Mouse (Mus musculus) kidney, adult 8-10 months (tissue): ENCODE data around the gene Cd59b.
"Not testable (repeated sequence)": the region's sequence is repeated elsewhere in the genome, so short reads cannot be mapped to it uniquely, and the experiment has no call there.

Experiments
- DNase-seq, 2 experiments: peaks; one replicate each; pipeline ENCODE4 v3.0.0; 2022

Cd59b gene

DNA sequence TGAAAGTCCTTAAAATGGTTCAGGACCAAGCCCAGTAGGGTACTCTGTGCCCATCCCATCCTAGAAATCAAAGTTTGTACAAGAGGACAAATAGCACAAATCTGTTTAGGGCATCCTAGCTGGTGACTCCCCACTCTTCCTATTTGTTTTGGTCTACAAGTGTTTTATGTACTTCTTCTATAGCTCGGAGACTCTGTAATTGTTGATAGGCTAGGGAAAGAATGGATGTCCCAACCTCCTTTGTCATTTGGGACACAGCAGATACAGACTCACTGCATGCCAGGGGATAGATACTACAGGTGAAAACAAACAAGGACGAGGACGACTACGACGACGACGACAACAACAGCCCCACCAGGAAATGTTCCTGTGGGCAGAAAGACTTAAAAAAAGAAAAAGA is 1.2 kb upstream of the Cd59b start, which contains the start of gene Gm10799:
TSS of gene Gm10799 (minus strand) at position 101 of the 400 bp plus-strand sequence.
- DNase-seq: not testable (repeated sequence)

DNA sequence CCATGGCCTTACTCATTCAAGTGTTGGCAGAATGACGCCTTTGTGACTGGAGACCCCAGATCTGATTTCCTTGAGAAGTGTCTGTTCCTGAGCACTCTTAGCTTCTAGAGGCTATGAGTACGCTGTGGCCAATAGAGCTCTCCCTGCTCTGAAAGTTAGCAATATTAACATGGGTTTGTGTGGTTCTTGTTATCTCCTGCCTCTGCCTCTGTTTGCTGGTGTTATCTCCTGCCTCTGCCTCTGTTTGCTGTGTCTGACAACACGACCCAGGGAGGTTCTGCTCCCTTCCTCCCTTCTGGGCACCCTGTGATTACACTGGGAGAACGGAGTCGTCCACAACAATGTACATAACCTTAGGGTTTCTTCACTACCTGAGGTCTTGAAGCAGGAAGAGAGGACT is 8.6 kb downstream of the Cd59b start:
- not testable (repeated sequence) for DNase-seq

DNA sequence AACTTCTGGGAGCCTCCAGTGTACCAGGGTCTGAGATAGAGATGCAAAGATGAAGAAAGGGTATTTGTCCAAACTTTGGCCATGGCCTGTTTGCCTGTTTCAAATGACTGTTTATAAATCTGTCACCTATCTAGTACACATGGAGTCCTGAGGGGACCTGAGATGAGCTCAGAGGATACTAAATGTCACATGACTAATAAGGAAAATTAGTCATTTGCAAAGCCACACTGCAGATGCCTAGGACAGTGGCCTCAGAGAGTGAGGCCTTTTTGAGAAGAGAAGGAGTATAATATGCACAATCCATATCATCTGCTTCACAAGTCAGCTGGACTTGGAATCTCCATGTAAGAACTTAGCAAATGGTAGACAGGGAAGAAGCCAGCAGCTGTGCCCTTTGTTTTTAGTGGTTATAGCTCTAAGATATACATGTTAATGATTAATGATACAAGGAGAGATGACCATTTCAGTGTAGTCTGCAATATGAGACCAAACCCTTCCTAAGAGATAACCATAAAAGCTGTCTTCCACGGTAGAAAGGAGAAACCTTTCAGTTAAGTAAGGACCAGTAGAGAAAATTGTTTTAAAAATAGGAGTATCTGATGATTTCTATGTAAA is 11.9 kb downstream of the Cd59b start:
- DNase-seq: not testable (repeated sequence)

GRCm38 (mm10) chr2:104082474-104082873 is 12.8 kb downstream of the Cd59b start:
- no peak for DNase-seq

DNA sequence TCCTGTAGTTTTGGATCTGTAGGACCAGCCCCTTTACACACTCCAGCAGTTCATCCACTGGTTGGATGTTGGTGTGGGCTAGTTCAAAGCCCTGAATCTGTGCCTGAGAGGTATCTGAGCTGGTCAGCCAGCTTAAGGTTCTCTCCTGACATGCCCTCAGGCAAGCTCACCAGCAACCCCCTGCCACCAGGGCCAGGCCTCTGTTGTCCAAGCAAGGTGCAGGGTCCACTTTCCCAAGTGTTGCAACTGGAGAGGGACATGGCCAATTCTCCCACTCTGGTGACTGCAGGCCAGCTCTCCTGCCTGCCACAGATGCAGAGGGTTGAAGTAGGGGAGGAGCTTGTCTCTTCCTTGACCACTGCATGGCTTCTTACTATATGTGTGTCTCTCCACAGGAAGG is 14.4 kb downstream of the Cd59b start:
- DNase-seq: not testable (repeated sequence)

DNA sequence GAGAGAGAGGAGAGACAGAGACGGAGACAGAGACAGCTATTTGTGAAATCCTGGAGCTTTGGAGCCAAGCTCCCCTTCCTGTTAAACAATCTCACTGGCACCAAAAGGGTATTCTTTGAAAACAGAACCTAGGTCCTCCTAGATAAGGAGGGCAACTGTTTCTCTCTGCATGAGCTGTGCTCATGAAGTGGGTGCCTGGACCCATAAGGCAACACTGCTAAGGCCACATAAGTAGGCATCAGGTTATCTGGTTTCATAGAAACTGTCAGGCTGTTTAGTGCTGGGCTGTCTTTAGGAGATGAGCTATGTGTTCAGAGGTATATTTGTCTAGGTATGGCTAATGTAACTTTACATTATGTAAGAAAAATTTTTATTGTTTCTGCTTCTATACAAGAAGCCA is 17.9 kb downstream of the Cd59b start:
- not testable (repeated sequence) for DNase-seq

GRCm38 (mm10) chr2:104093305-104093704 is 23.7 kb downstream of the Cd59b start:
- DNase-seq: no peak

DNA sequence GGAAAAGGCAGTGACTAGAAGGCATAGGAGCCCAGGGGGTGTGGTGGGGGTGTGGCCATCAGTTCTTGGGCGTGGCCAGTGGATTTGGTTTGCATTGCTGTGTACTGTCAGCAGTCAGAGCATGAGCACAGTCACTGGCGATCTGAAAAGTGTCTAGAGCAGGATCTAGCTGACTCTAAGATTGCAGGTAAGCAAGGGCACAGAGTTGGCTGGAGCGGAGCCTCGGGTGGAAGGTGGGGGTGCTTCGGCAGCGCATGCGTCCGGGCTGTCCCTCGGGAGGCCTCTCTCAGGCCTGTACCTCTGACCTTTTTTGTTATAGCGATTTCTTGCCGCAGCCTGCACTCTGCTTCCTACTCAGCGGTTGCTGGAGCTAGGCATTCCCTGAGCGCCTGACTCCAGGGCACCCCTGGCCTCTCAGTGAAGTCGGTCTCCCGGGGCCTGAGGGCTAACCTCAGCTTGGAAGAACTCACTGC is 26.1 kb downstream of the Cd59b start, which contains the start of gene Cd59a:
TSS of gene Cd59a (plus strand) at position 61 of the 473 bp plus-strand sequence.
- DNase-seq: peak; percentile 93

DNA sequence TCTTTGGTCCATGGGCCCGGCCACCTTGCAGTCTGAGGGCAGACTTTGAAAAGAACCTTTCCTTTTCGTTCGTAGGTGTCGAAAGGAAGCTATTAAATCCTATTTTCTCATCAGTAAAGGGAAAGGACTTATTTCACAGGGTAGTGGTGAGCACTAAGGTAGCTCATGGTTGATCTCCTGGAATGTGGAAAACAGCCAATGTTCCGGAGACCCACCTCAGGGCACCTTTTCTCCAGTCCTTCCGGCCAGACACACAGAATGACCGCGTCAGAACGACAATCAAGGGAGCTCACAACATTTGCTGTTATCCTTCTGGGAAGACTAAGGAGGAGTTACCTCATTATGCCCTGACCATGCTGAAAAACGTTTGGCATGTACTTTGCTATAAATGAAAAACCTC is 26.6 kb downstream of the Cd59b start:
- DNase-seq: no peak

DNA sequence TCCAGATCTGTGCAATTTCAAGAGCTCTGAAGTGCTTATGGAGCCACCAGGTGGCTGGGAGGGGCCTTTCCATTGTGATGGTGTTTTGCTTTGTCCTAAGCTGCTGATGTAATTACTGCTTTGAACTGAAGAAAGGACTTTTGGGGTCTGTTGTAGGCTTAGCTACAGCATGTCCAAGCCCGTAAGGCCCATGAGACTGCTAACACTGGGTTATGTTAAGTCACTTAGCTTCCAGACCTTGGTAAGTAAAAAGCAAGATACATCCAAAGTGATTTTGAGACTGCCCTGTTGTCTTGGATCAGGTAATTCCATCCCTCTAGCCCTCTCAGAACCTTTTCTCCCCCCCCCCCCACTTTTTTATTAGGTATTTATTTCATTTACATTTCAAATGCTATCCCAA is 27.1 kb downstream of the Cd59b start:
- DNase-seq: not testable (repeated sequence)

- not testable (repeated sequence) for DNase-seq
Measured at GRCm38 (mm10) chr2:104097396-104097795, 27.7 kb downstream of the Cd59b start.

DNA sequence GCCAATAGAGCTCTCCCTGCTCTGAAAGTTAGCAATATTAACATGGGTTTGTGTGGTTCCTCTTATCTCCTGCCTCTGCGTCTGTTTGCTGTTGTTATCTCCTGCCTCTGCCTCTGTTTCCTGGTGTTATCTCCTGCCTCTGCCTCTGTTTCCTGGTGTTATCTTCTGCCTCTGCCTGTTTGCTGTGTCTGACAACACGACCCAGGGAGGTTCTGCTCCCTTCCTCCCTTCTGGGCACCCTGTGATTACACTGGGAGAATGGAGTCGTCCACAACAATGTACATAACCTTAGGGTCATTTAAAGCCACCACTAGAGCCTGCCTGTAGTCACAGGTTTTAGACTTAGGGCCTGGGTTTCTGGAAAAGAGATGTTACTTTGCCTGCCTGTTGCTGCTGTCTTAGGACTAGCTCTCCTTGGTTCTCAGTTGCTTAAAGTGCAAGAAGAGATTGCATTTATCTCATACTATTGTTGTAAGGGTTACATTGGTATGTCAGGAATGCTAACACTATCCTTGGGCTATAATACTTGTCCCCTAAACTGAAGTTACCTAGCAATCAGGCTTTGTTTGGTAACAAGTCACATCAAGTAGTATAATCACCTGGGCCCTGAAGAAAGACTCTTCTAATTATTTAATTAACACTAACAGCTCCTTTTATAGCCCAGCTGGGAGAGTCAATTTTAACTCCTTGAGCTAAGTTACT is 29.0 kb downstream of the Cd59b start:
- DNase-seq: no peak

GRCm38 (mm10) chr2:104099231-104099585 is 29.6 kb downstream of the Cd59b start:
- no peak for DNase-seq

GRCm38 (mm10) chr2:104099946-104100345 is 30.3 kb downstream of the Cd59b start:
- no peak for DNase-seq

- no peak for DNase-seq
Measured at GRCm38 (mm10) chr2:104104800-104105199, 35.2 kb downstream of the Cd59b start.

- DNase-seq: not testable (repeated sequence)
Measured at GRCm38 (mm10) chr2:104109021-104109420, 39.4 kb downstream of the Cd59b start.

DNA sequence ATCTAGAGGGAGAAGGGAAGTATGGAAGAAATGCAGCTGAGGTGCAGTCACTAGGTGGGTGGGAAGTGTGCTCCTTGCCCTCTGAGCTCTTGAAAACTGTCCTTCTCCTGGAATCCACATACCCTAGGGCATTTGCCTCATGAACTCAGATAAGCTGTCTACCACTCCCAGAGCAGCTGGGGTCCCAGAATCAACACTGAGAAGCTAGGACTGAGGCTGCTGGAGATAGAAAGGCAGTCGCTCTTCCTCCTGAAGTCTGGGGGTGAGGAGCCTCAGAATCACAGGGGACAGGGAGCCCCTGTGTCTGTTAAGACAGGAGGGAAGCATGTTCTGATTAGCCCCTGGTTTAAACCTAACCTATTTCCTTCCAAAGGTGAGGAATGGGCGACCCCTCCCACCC is 39.9 kb downstream of the Cd59b start:
- DNase-seq: no peak

GRCm38 (mm10) chr2:104110031-104110430 is 40.4 kb downstream of the Cd59b start:
- no peak for DNase-seq

GRCm38 (mm10) chr2:104111170-104111797 is 41.6 kb downstream of the Cd59b start:
- not testable (repeated sequence) for DNase-seq

DNA sequence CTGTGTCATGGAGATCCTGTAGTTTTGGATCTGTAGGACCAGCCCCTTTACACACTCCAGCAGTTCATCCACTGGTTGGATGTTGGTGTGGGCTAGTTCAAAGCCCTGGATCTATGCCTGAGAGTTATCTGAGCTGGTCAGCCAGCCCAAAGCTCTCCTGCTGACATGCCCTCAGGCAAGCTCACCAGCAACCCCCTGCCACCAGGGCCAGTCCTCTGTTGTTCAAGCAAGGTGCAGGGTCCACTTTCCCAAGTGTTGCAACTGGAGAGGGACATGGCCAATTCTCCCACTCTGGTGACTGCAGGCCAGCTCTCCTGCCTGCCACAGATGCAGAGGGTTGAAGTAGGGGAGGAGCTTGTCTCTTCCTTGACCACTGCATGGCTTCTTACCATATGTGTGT is 43.9 kb downstream of the Cd59b start:
- not testable (repeated sequence) for DNase-seq

DNA sequence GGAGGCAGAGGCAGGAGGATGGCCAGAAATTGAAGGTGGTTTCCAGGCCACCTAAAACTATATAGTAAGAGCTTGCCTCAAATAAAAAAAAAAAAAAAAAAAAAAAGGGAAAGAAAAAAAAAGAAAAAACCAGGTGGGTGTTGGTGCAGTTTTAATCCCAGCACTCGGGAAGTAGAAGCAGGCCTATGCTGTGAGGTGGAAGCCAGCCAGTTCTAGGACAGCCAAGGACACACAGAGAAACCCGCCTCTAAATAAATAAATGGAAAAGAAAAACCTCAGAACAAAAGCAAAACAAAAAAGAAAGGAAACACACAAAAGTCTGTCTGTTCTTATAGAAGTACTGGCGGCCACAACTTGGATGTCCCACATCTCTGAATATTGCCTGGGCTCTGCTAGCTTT is 45.2 kb downstream of the Cd59b start:
- no peak for DNase-seq

GRCm38 (mm10) chr2:104117173-104117572 is 47.5 kb downstream of the Cd59b start:
- DNase-seq: not testable (repeated sequence)

DNA sequence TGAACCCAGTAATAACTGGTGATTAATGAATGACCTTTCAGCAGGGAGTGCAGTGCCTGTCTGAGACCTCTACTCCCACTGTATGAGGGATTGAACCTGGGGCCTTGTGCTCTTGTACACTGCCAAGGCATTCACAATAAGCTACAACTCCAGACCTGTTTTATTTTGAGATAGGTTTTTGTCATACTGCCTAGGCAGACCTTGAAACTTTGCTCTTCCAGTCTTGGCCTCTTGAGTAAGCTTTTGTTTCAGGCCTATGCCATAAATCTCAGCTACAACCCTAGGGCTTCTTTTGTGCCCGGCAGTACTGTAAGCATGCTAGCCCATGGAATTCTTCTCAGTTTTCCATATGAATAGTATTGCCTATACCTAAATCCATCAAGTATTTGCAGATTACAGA is 49.4 kb downstream of the Cd59b start:
- DNase-seq: no peak

- no peak for DNase-seq
Measured at GRCm38 (mm10) chr2:104120312-104120711, 50.7 kb downstream of the Cd59b start.
